Mouse (Mus musculus) heart, embryonic 11.5 days (tissue): ENCODE measurements around the gene Tob1. TPM values are rescaled to one million over a fixed set of nuclear protein-coding genes. Genes with fewer than 3 reads are reported as not detected.

Experiments
- ATAC-seq: fragments of 200-750 bp; cut with Nextera tagmentation; replicated peaks from 2 replicates; pipeline ENCODE4 v1.8.0; 2017; ENCODE audit warnings: moderate library complexity; ENCODE audit not compliant: insufficient number of reproducible peaks, low FRiP score, low TSS enrichment
- H3K27ac ChIP-seq: fragments of 300-500 bp; sonication (generic); 2 replicates; pipeline ENCODE4 v1.5.1; 2014; ENCODE audit warnings: mild to moderate bottlenecking, low read depth, low read length
- H3K27me3 ChIP-seq: fragments of 300-500 bp; sonication (generic); 2 replicates; pipeline ENCODE4 v1.6.1; 2014; ENCODE audit warnings: mild to moderate bottlenecking, low read length, mixed read lengths; ENCODE audit not compliant: control insufficient read depth, insufficient read depth
- H3K36me3 ChIP-seq: fragments of 300-500 bp; sonication (generic); 2 replicates; pipeline ENCODE4 v1.6.1; 2014; ENCODE audit warnings: mild to moderate bottlenecking, low read length, moderate library complexity, mixed read lengths; ENCODE audit not compliant: control insufficient read depth, insufficient read depth
- H3K4me1 ChIP-seq: fragments of 300-500 bp; sonication (generic); 2 replicates; pipeline ENCODE4 v1.6.1; 2014; ENCODE audit warnings: low read length; ENCODE audit not compliant: control insufficient read depth, insufficient read depth
- H3K4me2 ChIP-seq: fragments of 300-500 bp; sonication (generic); 2 replicates; pipeline ENCODE4 v1.6.1; 2014; ENCODE audit warnings: mild to moderate bottlenecking, moderate library complexity
- H3K4me3 ChIP-seq: fragments of 300-500 bp; sonication (generic); 2 replicates; pipeline ENCODE4 v1.5.1; 2014; ENCODE audit warnings: low read depth, low read length
- H3K9ac ChIP-seq: fragments of 300-500 bp; sonication (generic); 2 replicates; pipeline ENCODE4 v1.6.1; 2014; ENCODE audit warnings: mild to moderate bottlenecking, low read depth, low read length, moderate library complexity
- H3K9me3 ChIP-seq: fragments of 300-500 bp; sonication (generic); replicated peaks from 2 replicates; pipeline ENCODE4 v1.6.1; 2016; ENCODE audit warnings: low read length; ENCODE audit not compliant: control insufficient read depth
- WGBS: fragments of 180-500 bp; shearing (Covaris S2); extraction: QIAGEN DNeasy Blood & Tissue Kit; methylation state at CpG from one replicate; pipeline ENCODE4 v1.1.7; 2014; ENCODE audit not compliant: insufficient replicate concordance; 5-methylcytosine and 5-hydroxymethylcytosine counted together
- polyA plus RNA-seq: library from polyadenylated mRNA; unstranded; fragments of >200 nt; fragmentation: Nextera tagmentation; extraction: Ambion mirVana; gene quantifications from 2 replicates; pipeline ENCODE4 v1.2.1, GENCODE M21; 2014

Tob1 gene
- polyA plus RNA-seq, 1 experiment from 2014 or later: 27.3 TPM

- peak overlapping the region; percentile 80 for H3K4me2 ChIP-seq
- peaks cover 9% of the 10 kb centered on the region for H3K36me3 ChIP-seq
- peaks cover 6% of the 10 kb centered on the region; the same call in 1 of the 2 replicates for H3K4me1 ChIP-seq
- no peaks in the 10 kb centered on the region for H3K27me3 ChIP-seq
- no peaks in the 10 kb centered on the region for H3K9me3 ChIP-seq
- ATAC-seq: no peak
- H3K4me3 ChIP-seq: peak overlapping the region; percentile 96; the same call in 1 of the 2 replicates
- H3K9ac ChIP-seq: no peak overlapping the region
- no peak overlapping the region for H3K27ac ChIP-seq
- 76% methylated on average over 4 of the region's 4 CpGs for whole genome bisulfite sequencing
These were observed 1.7 kb downstream of the Tob1 start for GRCm38 (mm10) chr11:94212997-94213396.

DNA sequence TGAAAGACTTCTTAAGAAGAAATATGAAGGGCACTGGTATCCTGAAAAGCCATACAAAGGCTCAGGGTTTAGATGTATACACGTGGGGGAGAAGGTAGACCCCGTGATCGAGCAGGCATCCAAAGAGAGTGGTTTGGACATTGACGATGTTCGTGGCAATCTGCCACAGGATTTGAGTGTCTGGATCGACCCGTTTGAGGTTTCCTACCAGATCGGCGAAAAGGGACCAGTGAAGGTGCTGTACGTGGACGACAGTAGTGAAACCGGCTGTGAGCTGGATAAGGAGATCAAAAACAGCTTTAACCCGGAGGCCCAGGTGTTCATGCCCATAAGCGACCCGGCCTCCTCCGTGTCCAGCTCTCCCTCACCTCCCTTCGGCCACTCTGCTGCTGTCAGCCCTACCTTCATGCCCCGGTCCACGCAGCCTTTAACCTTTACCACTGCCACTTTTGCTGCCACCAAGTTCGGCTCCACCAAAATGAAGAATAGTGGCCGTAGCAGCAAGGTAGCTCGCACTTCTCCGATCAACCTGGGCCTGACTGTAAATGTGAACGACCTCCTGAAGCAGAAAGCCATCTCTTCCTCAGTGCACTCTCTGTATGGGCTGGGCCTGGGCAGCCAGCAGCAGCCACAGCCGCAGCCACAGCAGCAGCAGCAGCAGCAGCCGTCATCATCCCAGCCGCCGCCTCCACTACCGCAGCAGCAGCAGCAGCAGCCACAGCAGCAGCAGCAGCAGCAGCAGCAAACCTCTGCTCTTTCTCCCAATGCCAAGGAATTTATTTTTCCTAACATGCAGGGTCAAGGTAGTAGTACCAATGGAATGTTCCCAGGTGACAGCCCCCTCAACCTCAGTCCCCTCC is 2.7 kb downstream of the Tob1 start:
- Histone ChIP-seq H3K27me3 (no peaks in the 10 kb centered on the region), H3K36me3 (peaks cover 9% of the 10 kb centered on the region), H3K4me2 (peak overlapping the region; percentile 11; the same call in 1 of the 2 replicates), H3K4me3 (peak overlapping the region; percentile 5; the same call in 1 of the 2 replicates), H3K4me1 (peaks cover 6% of the 10 kb centered on the region; the same call in 1 of the 2 replicates), H3K9ac (no peak overlapping the region), H3K27ac (no peak overlapping the region), H3K9me3 (no peaks in the 10 kb centered on the region)
- ATAC-seq: no peak
- WGBS: 90% methylated on average over 29 of the region's 29 CpGs

GRCm38 (mm10) chr11:94215581-94215980 is 4.3 kb downstream of the Tob1 start:
- Histone ChIP-seq H3K27me3 (no peaks in the 10 kb centered on the region), H3K4me3 (no peak overlapping the region), H3K9ac (no peak overlapping the region), H3K36me3 (peaks cover 9% of the 10 kb centered on the region), H3K27ac (no peak overlapping the region), H3K4me1 (peaks cover 6% of the 10 kb centered on the region; the same call in 1 of the 2 replicates), H3K9me3 (no peaks in the 10 kb centered on the region), H3K4me2 (no peak overlapping the region)
- ATAC-seq: no peak
- WGBS: 95% methylated on average over 3 of the region's 3 CpGs

DNA sequence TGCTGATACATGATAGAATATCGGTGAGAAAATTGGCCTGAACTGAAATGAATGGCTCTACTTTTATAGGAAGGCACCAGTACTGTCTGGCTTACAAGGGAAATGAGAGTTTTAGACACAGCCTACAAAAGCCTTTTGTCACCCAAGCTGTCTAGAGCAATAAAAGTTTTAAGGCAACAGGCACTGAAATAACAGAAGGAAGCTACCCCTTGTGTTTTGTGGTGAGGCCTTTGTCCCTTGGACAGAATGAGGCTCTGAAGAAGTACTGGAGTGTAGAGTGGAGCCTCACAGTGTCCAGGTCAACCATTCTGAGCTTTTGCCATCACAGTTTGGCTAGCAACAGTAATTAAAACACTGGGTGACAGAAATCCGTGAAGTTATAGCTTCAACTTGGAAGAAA is 5.0 kb downstream of the Tob1 start:
- H3K27me3 ChIP-seq: no peaks in the 10 kb centered on the region
- no peaks in the 10 kb centered on the region for H3K9me3 ChIP-seq
- H3K36me3 ChIP-seq: peaks cover 9% of the 10 kb centered on the region
- ATAC-seq: no peak
- no peak overlapping the region for H3K4me3 ChIP-seq
- WGBS: 64% methylated on average over 2 of the region's 2 CpGs
- H3K4me1 ChIP-seq: peaks cover 6% of the 10 kb centered on the region; the same call in 1 of the 2 replicates
- H3K9ac ChIP-seq: no peak overlapping the region
- H3K27ac ChIP-seq: no peak overlapping the region
- H3K4me2 ChIP-seq: no peak overlapping the region

DNA sequence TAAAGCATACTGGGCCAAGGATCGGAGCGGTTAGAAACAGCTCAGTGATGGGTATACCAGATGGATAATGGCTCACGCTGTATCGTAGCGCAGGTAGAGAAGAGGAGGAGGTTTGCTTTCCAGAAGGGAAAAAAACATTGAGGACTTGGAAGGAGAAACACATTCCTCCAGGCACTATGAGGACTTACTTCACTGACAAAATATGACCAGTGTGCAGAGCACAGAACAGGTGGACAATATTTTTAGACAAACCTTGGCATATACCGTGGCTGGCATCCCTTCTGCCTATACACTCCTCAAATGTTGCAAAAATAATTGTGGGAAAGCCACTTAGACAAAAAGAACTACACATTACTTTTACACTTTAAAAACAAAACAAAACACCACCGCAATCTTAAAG is 10.0 kb downstream of the Tob1 start:
- Histone ChIP-seq H3K27ac (no peak overlapping the region), H3K4me2 (no peak overlapping the region), H3K4me3 (no peak overlapping the region), H3K4me1 (no peaks in the 10 kb centered on the region), H3K27me3 (no peaks in the 10 kb centered on the region), H3K9ac (no peak overlapping the region), H3K36me3 (no peaks in the 10 kb centered on the region), H3K9me3 (no peaks in the 10 kb centered on the region)
- WGBS: 86% methylated on average over 7 of the region's 7 CpGs
- ATAC-seq: no peak

- Histone ChIP-seq H3K4me3 (no peak overlapping the region), H3K27ac (no peak overlapping the region), H3K36me3 (no peaks in the 10 kb centered on the region), H3K4me2 (no peak overlapping the region), H3K9me3 (no peaks in the 10 kb centered on the region), H3K4me1 (no peaks in the 10 kb centered on the region), H3K9ac (no peak overlapping the region), H3K27me3 (no peaks in the 10 kb centered on the region)
- WGBS: 52% methylated on average over 9 of the region's 9 CpGs
- no peak for ATAC-seq
These were observed 12.3 kb downstream of the Tob1 start for GRCm38 (mm10) chr11:94223531-94223930.

DNA sequence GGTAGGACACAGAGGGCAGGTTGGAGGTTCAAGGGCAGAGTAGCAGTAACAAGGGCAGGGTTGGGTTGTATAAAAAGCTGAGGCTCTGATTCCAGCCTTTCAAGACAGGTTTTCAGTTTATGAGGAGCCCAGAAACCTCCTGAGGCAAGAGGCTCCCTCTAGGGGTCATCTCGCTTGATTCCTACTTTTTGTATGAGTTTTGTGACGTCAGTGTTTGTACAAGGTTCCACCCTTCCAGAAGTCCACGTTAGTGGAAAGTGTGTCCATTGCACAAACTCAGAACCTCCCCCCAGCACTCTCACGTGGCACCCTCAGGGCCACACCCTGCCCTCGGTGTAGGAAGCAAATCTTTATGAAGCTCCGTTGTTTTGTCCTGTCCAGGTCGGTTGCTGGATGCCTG is 14.7 kb downstream of the Tob1 start:
- H3K9me3 ChIP-seq: no peaks in the 10 kb centered on the region
- H3K27me3 ChIP-seq: no peaks in the 10 kb centered on the region
- H3K9ac ChIP-seq: no peak overlapping the region; the same call in 1 of the 2 replicates
- 30% methylated on average over 7 of the region's 7 CpGs for WGBS
- H3K4me3 ChIP-seq: no peak overlapping the region
- 0 out of 2 replicates have a peak overlapping the region, but pooled peaks have one; percentile 19 for H3K4me2 ChIP-seq
- H3K27ac ChIP-seq: no peak overlapping the region
- H3K4me1 ChIP-seq: peaks cover 13% of the 10 kb centered on the region
- H3K36me3 ChIP-seq: no peaks in the 10 kb centered on the region
- ATAC-seq: peak; percentile 39; the same call in 1 of the 2 replicates

DNA sequence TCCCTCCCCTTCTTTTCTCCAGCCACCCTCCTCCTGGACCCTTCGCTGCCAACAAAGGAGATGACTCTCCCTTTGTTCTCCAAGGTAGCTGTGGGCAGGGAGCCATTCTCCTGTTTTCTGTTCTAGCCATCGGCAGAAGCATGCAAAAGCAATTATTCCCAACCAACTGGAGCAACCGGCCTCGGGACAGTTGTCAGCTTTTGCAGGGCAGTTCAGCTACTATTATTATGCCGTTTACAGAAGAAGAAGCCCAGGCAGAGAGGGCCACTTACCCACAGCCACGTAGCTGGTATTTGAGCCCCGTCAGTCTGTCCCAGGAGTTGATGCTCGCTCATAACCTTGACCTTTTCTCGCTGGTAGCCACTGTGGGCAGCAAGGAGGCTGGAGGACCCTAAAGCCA is 17.2 kb downstream of the Tob1 start:
- peaks cover 28% of the 10 kb centered on the region for H3K4me1 ChIP-seq
- no peak overlapping the region for H3K9ac ChIP-seq
- no peak for ATAC-seq
- no peaks in the 10 kb centered on the region for H3K9me3 ChIP-seq
- H3K27me3 ChIP-seq: no peaks in the 10 kb centered on the region
- no peaks in the 10 kb centered on the region for H3K36me3 ChIP-seq
- WGBS: 62% methylated on average over 9 of the region's 9 CpGs
- no peak overlapping the region for H3K4me3 ChIP-seq
- H3K27ac ChIP-seq: no peak overlapping the region
- H3K4me2 ChIP-seq: no peak overlapping the region
